Mouse (Mus musculus): ENCODE data around the gene Ptch1.

- TF ChIP-seq HCFC1 (IDR thresholded peaks at IDR 0.05; ENCODE audit: borderline replicate concordance, insufficient read depth, low read length) (no peak), ZC3H11A (IDR thresholded peaks at IDR 0.05; ENCODE audit: borderline replicate concordance, low read depth, low read length) (no peak), ZNF384 (IDR thresholded peaks at IDR 0.05; ENCODE audit: low read depth, low read length) (no peak), MAFK (IDR thresholded peaks at IDR 0.05; ENCODE audit: insufficient read depth, low read depth, low read length) (peak; percentile 63; the same call in 1 of the 2 replicates)
Observed at GRCm38 (mm10) chr13:63566018-63567015, 7.1 kb downstream of the Ptch1 start.
